Mouse (Mus musculus) ovary, postnatal 14 days (tissue): ENCODE results near the gene Gpbp1.

Experiments
- DNase-seq: peaks from one replicate; pipeline ENCODE4 v3.0.0; 2022; ENCODE audit warnings: low spot score

Gene Gpbp1

DNA sequence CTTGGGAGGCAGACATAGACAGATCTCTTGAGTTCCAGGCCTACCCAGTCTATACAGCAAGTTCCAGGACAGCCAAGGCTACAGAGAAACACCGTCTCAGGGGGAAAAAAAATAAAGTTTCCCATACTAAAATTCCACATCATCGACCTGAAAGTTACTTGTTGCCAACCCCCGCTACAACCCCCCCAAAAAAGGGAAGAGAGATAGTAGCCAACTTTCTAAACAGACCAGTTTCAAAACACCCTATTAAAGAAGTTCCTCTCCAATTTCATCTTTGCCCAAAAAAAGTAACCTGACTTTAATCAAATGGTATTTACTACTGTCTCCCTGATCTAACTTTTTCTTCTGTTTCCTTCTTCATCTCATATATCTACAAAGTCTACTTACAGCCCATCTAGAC is 22.6 kb downstream of the Gpbp1 start:
- DNase-seq = no peak

DNA sequence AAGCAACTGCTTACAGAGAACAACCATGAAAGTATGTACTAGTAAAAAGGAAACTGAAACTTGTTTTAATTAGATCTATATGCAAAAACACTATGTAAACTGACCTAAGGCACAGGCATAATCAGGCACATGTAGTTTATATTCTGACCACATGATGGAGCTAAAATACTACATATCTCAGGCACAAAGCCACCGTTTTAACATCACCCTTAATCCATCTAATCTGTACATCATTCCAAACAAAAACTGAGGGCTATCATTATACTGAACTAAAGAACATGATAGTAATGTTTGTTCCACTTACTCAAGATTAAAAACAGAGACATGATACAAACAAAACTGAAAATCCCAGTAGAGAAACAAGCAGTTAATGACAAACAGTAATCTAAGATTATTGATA is 28.5 kb downstream of the Gpbp1 start:
- no peak for DNase-seq

DNA sequence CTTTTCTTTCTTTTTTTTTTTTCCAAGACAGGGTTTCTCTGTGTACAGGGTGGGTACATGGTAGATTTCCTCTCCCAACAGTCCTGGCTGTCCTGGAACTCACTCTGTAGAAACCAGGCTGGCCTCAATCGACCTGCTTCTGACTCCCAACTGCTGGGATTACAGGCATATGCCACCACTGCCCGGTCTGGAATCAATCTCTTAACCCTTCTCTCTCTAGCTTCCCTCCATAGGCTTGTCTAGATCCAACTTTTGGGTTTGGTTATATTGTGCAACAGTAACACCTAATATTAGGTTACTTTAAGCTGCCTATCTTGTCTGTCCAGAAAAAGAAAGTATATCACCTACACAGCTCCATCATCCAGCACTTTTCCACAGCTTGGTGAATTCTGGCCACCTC is 33.1 kb downstream of the Gpbp1 start:
- DNase-seq = no peak

- no peak for DNase-seq
These were observed 45.6 kb downstream of the Gpbp1 start for GRCm38 (mm10) chr13:111444325-111444724.

DNA sequence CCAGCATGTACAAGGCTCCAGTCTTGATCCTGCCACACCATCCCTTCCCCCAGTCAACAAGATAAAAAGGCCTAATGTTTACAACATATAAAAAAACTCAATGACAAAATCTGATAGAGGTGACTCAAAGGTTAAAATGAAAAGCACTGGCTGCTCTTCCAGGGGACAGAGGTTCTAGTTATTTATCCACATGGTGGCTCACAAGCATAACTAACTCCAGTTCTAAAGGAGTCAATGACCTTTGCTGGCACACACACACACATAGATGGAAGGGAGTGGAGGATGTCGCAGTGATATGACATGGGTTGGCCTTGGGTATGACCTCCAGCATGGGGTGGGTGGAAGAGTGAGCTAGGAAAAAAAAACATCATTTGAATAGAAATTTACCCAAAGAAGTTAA is 58.7 kb downstream of the Gpbp1 start:
- DNase-seq = no peak

GRCm38 (mm10) chr13:111421330-111421729 is 68.6 kb downstream of the Gpbp1 start:
- no peak for DNase-seq

DNA sequence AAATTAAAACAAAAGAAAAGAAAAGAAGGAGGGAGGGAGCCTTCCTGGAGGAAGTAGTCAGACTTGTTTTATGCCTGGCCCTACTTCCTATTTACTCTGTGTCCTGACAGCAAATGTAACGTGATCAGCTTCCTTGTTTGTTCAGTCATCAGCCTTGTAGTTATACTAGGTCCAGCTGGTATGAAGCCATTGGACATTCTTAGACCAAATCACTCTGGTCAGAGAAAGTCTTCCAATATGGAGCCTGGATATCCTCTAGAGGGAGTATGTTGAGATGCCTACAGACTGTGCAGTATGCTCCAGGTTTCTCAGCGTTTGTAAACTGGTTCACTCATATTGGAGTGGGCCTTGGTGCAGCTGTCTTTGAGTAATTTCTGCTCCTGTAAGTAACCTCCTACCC is 71.8 kb downstream of the Gpbp1 start:
- DNase-seq = no peak

GRCm38 (mm10) chr13:111413156-111413555 is 76.8 kb downstream of the Gpbp1 start:
- peak; percentile 64 for DNase-seq

GRCm38 (mm10) chr13:111410831-111411230 is 79.1 kb downstream of the Gpbp1 start:
- DNase-seq = no peak

GRCm38 (mm10) chr13:111406859-111407389 is 83.0 kb downstream of the Gpbp1 start:
- DNase-seq = no peak

GRCm38 (mm10) chr13:111405956-111406355 is 84.0 kb downstream of the Gpbp1 start:
- DNase-seq = no peak

GRCm38 (mm10) chr13:111397600-111398151 is 92.2 kb downstream of the Gpbp1 start:
- DNase-seq = no peak

- no peak for DNase-seq
These were observed 92.8 kb downstream of the Gpbp1 start for GRCm38 (mm10) chr13:111397061-111397460.

DNA sequence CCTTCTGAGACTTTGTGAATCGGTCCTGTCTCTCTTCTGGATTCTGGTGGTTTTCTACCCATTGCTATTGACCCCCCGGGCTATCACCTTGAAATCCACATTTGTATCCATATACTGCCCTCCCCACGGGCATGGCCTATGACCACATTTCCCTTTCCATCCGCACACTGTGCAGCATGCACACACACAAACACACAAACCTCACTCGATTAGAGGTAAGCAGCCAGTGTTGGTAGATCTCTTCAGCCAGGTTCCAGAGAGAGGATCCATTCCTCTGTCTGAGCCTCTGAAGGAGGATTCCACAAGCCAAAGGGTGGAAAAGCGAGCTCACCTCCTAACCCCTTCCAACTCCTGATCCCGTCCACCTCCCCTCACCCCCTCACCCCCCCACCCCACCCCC is 94.4 kb downstream of the Gpbp1 start:
- no peak for DNase-seq

- no peak for DNase-seq
These were observed 95.0 kb downstream of the Gpbp1 start for GRCm38 (mm10) chr13:111394904-111395303.

DNA sequence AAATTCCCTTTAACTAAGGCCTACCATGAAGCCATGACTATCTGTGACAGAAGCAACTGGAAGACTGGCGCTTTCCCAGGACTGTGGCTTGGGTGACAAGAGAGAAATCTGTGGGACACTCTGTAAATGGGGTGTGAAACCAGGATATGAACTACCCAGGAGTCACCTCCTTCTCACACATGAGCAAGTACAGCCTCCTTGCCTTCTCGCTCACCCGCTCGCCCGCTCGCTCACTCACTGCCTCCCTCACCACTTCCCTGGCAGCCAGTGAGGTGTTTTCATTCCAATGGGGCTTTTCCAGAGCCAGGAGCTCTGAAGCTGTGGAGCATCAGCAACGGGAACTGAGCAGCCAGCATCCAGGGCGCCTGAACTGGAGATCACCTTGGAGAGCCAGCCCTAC is 95.6 kb downstream of the Gpbp1 start:
- DNase-seq = no peak

GRCm38 (mm10) chr13:111393426-111393825 is 96.5 kb downstream of the Gpbp1 start:
- no peak for DNase-seq

- DNase-seq = no peak
These were observed 98.5 kb downstream of the Gpbp1 start for GRCm38 (mm10) chr13:111391426-111391825.

- no peak for DNase-seq
These were observed 98.9 kb downstream of the Gpbp1 start for GRCm38 (mm10) chr13:111391011-111391410.

GRCm38 (mm10) chr13:111384011-111384985 is 105.6 kb downstream of the Gpbp1 start:
- no peak for DNase-seq
